Mouse (Mus musculus): ENCODE measurements around the gene Ift20. TPM values are rescaled to one million over a fixed set of nuclear protein-coding genes. Genes with fewer than 3 reads are reported as not detected.

The Ift20 gene
- polyA plus RNA-seq (2017; shearing (Covaris generic)) = 122 TPM

DNA sequence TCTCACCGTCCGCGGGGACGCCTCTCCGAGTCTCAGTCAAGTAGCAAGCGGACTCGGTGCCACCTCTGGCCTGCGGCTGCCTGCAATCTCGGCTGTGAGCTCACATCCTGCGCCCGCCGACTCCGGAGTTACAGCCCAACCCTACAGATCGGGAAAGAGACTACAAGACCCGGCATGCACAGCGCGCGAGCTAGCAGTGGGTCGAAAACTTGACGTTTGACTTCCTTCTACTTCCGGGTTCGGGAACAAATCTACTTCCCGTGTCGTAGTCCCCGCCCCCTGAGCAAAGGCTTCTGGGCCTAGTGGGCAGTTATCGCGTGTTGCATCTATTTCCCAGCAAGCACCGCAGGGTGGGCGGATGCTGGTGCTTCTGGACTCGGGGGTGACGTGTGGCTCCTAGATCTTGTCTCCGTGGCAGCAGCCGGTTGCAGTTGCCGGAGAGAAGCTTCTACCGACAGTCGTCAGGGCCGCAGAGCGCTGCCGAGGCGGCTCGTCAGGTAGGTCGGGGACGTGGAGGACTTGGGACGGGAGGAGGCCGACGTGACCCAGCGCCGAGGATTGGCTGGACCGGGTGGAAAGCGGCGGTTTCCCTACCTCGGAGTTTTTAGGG, at the start of gene Ift20, which contains the start of gene Tnfaip1:
Gene Ift20 (plus strand): TSS at position 282 of the 610 bp plus-strand sequence.
Gene Tnfaip1 (minus strand): TSS at position 253 of the 610 bp plus-strand sequence.

DNA sequence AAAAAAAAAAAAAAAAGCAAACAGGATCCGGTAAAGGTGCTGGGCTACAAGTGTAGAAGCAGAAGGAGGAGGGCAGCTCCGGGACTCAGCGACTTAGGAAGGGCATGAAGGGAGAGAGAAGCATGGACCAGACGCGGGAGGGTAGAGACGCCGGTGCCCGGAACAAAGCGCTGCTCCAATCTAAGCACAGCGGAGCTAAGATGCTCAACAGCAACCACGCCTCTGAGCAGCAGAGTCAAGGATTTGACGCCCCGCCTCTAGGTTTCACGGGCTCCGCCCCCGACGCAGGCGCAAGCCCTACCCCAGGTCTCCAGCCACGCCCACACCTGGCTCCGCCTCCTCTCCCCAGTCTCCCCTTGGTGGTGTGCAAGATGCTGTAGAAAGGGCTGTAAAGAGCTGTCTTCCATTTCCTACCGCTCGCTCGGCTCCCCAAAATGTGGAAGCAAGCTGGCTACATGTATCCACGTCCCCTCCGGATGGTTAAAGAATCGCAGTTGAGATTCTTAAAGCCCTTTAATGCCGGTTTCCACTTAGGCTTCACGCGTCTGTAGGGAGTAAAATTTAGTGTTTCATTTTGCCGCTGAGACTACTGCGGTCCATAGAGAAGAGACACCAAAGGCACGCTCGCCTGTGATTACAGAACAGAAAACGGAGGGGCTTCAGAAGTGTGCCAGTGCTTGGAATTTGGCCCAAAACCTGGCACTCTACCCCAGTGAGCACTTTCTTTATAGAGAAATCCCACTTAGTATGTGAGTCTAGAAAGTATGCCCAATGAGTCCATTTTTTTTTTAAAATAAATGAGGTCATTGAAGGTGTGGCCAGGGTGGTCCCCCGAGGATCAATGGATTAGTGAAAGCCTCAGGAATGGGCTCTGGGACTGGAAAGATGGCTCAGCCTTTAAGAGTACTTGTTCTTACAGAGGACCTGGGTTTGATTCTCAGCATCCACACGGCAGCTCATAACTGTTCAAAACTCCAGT, 38.3 kb upstream of the Ift20 start, which contains the start of gene Sarm1:
Gene Sarm1 (minus strand): TSS at position 211 of the 979 bp plus-strand sequence.

DNA sequence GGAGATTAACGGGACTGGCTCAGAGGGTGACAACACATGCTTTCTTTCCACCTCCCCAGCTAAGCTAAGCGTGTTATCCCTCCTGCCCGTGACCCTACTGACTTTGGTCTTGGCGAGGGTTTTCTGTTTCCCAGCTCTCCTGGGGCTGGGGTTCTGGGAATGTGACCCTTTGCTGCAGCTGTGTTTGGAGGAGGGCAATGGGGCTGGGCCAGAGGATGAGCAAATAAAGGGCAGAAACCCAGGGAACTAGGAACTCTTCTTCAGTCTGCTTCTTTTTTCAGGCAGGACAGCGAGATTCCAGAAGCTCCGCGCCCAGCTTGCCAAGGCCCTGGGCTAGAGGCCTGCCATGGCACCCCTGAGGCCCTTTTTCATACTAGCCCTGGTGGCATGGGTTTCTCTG, 37.2 kb upstream of the Ift20 start, which contains the start of gene Vtn:
Gene Vtn (plus strand): TSS at position 88 of the 400 bp plus-strand sequence.

DNA sequence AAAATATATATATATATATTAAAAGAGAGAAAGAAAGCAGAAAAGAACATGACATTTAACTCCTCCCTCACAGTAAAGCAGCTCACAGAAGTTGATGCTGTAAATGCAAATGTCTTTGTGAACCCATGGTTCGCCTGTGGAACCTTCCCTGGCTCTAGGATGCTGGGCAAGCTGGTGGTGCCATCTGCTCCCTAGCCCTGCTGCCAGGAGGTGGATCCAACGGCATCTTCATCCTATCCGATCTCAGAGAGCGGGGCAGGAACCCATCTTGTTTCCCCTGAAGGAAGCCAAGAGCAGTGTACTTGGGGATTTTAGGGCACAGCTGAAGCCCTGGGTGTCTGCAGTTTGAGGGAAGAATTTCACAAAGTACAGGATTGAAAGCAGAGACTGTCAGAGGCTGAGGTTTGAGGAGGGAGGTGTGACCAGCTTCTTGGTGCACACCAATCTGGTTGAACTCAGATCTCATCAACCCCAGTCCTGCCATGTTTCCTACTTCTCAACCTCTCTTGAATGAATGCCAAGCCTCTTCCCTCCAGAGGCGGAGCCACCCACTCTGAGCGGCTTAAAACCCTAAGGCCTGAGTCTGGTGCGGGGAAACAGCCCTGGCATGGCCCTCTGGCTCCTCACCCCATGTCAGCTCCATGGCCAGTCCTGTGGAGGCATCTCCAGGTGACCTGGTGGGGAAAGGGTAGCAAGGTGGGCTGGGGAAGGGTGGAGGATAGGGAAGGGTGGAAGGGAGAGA, 33.1 kb upstream of the Ift20 start, which contains the start of gene Sebox:
Gene Sebox (plus strand): TSS at position 539 of the 742 bp plus-strand sequence.

DNA sequence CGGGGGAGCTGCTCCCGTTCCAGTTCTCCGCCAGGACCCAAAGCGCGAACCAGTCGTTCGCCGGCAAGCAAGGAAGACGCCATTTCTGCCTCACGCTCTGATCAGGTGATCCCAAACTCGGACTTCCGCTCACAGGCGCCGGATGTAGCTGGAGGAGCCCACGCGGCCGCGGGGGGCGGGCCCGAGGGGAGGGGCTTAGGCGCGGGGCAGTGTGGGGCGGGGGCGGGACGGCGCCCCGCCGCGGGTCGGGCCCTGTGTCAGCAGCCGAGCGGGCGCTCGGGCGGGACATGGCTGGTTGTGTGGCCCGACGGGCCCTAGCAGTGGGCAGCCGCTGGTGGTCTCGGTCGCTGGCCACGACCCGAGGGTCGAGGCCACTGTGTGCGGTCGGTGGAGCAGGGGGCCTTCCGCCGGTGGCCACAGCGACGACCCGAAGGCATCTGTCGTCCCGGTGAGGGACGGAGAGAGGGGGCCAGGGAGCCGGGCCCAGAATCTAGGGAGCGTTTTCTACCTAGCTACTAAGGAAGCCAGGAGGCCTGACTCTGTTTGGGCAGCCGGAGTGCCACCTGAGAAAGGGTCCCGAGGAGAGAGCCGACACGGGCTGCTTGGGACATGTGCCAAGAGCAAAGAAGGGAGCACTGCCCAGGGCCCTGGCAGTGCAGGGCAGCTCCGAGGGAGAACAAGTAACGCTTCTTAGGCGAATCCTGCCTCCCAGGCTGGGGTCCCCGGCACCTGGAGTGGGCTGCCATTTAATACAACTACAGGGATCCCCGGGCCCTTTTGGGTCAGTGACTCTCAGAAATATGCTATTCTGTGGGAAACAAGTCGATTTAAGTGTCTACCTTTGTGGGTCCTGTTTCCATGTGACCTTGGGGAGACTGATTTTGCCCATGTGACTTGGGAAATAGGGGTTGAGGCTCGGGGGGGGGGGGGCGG, 23.9 kb upstream of the Ift20 start, which contains the start of the genes Tmem199 and Poldip2:
Gene Tmem199 (minus strand): TSS at position 148 of the 933 bp plus-strand sequence.
Gene Poldip2 (plus strand): TSS at position 169 of the 933 bp plus-strand sequence.

DNA sequence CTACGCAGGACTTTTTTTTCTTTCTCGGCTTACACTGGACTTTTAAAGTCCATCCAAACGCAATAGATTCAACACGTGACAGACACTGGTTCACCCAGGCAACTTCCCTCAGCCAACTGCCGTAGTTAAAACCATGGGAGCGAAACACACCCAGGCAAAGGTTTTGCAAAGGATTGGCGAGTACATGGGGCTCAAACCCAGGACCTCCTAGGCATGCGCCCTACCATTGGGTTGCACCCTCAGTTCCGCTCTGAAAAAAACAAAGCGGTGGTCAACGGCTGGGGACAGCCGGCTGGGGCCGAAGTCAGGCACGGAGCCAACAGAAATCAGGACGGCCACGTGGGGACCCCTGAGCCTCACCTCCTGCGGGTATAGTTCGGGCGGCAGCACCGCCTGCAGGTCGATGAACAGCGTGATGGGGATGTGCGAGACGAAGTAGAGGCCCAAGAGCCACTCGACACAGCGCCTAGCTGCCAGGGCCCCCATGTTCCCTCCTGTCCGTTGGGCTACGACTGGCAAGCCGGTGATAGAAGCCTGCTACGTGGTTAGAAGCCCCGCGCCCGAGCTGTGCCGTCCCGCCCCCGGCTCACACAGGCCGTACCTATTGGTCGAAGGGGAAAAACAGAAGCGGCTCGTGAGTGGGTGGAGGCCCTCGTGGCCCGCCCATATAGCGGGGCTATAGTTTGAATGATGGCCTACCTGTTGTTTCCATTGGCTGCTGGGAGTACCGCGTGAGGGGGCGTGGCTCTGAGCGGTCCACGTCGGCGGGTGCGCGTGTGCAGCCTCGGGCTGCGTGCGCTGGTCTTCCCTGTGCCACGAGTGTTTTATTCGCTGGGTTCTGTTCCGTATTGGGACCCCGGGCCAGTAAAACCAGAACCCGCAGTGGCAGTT, 14.3 kb downstream of the Ift20 start, which contains the start of gene Tmem97:
Gene Tmem97 (minus strand): TSS at position 610 of the 891 bp plus-strand sequence.

Other genes with a start within 250 kb of the Ift20 start
- gene BC030499, start 245.5 kb upstream of the Ift20 start, polyA plus RNA-seq (2017; shearing (Covaris generic)) = 0.30 TPM
- gene Spag5, start 234.8 kb upstream of the Ift20 start, polyA plus RNA-seq (2017; shearing (Covaris generic)) = 2.6 TPM
- 13.5 TPM for gene Aldoc, start 213.4 kb upstream of the Ift20 start, polyA plus RNA-seq (2017; shearing (Covaris generic))
- 148 TPM for gene Pigs, start 207.9 kb upstream of the Ift20 start, polyA plus RNA-seq (2017; shearing (Covaris generic))
- 33.6 TPM for gene Unc119, start 192.9 kb upstream of the Ift20 start, polyA plus RNA-seq (2017; shearing (Covaris generic))
- gene Foxn1, start 149.8 kb upstream of the Ift20 start, polyA plus RNA-seq (2017; shearing (Covaris generic)) = not detected
- not detected for gene Slc13a2, start 114.1 kb upstream of the Ift20 start, polyA plus RNA-seq (2017; shearing (Covaris generic))
- 2.4 TPM for gene Slc46a1, start 70.7 kb upstream of the Ift20 start, polyA plus RNA-seq (2017; shearing (Covaris generic))
- 2.2 TPM for gene Sarm1, start 38.6 kb upstream of the Ift20 start, polyA plus RNA-seq (2017; shearing (Covaris generic))
- gene Vtn, start 37.3 kb upstream of the Ift20 start, polyA plus RNA-seq (2017; shearing (Covaris generic)) = not detected
- not detected for gene Sebox, start 32.9 kb upstream of the Ift20 start, polyA plus RNA-seq (2017; shearing (Covaris generic))
- gene Tmem199, start 24.2 kb upstream of the Ift20 start, polyA plus RNA-seq (2017; shearing (Covaris generic)) = 50.4 TPM
- 41.5 TPM for gene Poldip2, start 24.2 kb upstream of the Ift20 start, polyA plus RNA-seq (2017; shearing (Covaris generic))
- 25.7 TPM for gene Tnfaip1, start within 50 bp of the Ift20 start, polyA plus RNA-seq (2017; shearing (Covaris generic))
- gene Tmem97, start 14.4 kb downstream of the Ift20 start, polyA plus RNA-seq (2017; shearing (Covaris generic)) = 14.1 TPM
- gene Nlk, start 161.0 kb downstream of the Ift20 start, polyA plus RNA-seq (2017; shearing (Covaris generic)) = 12.2 TPM
- gene Ccnq, start 215.4 kb downstream of the Ift20 start, polyA plus RNA-seq (2017; shearing (Covaris generic)) = 43.2 TPM

All from inflammation-experienced regulatory T-cells, adult 16 weeks (primary cell).